Mouse (Mus musculus) forebrain, postnatal 0 days (tissue): ENCODE data around the gene Ccn2. TPM values are rescaled to one million over a fixed set of nuclear protein-coding genes. Genes with fewer than 3 reads are reported as not detected.
A peak's percentile ranks its signal among the peaks of the same experiment; 100 is the strongest.
"Not testable (repeated sequence)": the region's sequence is repeated elsewhere in the genome, so short reads cannot be mapped to it uniquely, and the experiment has no call there.

Source experiments
- ATAC-seq: fragments of 200-750 bp; cut with Nextera tagmentation; 2 replicates; pipeline ENCODE4 v1.8.0; 2017; ENCODE audit warnings: mild to moderate bottlenecking, moderate library complexity
- DNase-seq: peaks from one replicate; pipeline ENCODE4 v3.0.0-alpha.2; 2015
- H3K27ac ChIP-seq: fragments of 300-500 bp; sonication (generic); 2 replicates; pipeline ENCODE4 v1.5.1; 2014; ENCODE audit warnings: low read depth, mild to moderate bottlenecking, antibody characterized with exemption, low read length, moderate library complexity, mixed read lengths
- H3K27me3 ChIP-seq: fragments of 300-500 bp; sonication (generic); 2 replicates; pipeline ENCODE4 v1.6.1; 2014; ENCODE audit warnings: mild to moderate bottlenecking, low read length, mixed read lengths; ENCODE audit not compliant: insufficient read depth
- H3K36me3 ChIP-seq: fragments of 300-500 bp; sonication (generic); 2 replicates; pipeline ENCODE4 v1.6.1; 2014; ENCODE audit warnings: mild to moderate bottlenecking, moderate library complexity; ENCODE audit not compliant: insufficient read depth
- H3K4me1 ChIP-seq: fragments of 300-500 bp; sonication (generic); 2 replicates; pipeline ENCODE4 v1.6.1; 2014; ENCODE audit warnings: antibody characterized with exemption; ENCODE audit not compliant: insufficient read depth
- H3K4me2 ChIP-seq: fragments of 300-500 bp; sonication (generic); 2 replicates; pipeline ENCODE4 v1.6.1; 2014; ENCODE audit warnings: low read depth, mild to moderate bottlenecking, moderate library complexity
- H3K4me3 ChIP-seq: fragments of 300-500 bp; sonication (generic); 2 replicates; pipeline ENCODE4 v1.5.1; 2014; ENCODE audit warnings: low read depth, low read length, mixed read lengths
- H3K9ac ChIP-seq: fragments of 300-500 bp; sonication (generic); 2 replicates; pipeline ENCODE4 v1.6.1; 2014; ENCODE audit warnings: mild to moderate bottlenecking
- H3K9me3 ChIP-seq: fragments of 300-500 bp; sonication (generic); 2 replicates; pipeline ENCODE4 v1.6.1; 2016; ENCODE audit warnings: low read length
- CTCF ChIP-seq: sonication (generic); IDR thresholded peaks from 2 replicates; pipeline ENCODE4 v1.5.1; 2016; ENCODE audit warnings: antibody characterized with exemption, control low read depth, low read depth
- WGBS: fragments of 180-500 bp; shearing (Covaris S2); extraction: QIAGEN DNeasy Blood & Tissue Kit; methylation state at CpG from one replicate; pipeline ENCODE4 v1.1.7; 2014; 5-methylcytosine and 5-hydroxymethylcytosine counted together
- polyA plus RNA-seq: library from polyadenylated mRNA; unstranded; fragments of >200 nt; fragmentation: Nextera tagmentation; extraction: Ambion mirVana; gene quantifications from 2 replicates; pipeline ENCODE4 v1.2.1, GENCODE M21; 2015
- total RNA-seq: library from RNA; depleted of rRNA; stranded (reverse); fragments of >200 nt; gene quantifications from 2 replicates; pipeline ENCODE4 v1.2.3, GENCODE M21; 2014

The Ccn2 gene
- total and polyA plus RNA-seq, 2 experiments from 2014 or later = 4.4 to 13.7 TPM

DNA sequence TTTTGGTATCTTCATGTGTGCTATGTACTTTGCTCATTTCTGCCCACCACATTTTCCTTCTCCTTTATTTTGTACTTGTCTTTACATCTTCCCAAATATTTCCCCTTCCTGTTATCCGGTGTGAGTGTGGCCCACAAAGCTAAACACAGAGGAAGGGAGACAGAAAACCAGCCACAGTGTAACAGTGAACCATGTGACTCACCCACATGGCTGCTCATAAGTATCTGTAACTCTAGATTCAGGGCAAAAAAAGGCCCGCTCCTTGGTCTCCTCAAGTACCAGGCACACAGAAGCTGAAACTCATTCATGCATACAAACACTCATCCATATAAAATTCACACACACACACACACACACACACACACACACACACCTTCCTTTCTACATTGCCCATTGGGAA is 7.8 kb downstream of the Ccn2 start:
- DNase-seq (no peak), ATAC-seq (no peak)
- no peaks in the 10 kb centered on the region for H3K4me1 ChIP-seq
- no peak overlapping the region for H3K9ac ChIP-seq
- 85% methylated on average over 2 of the region's 2 CpGs for WGBS
- H3K36me3 ChIP-seq = no peaks in the 10 kb centered on the region
- H3K27me3 ChIP-seq = no peaks in the 10 kb centered on the region
- TF ChIP-seq CTCF = no peak
- no peak overlapping the region for H3K4me3 ChIP-seq
- no peak overlapping the region for H3K27ac ChIP-seq
- no peaks in the 10 kb centered on the region for H3K9me3 ChIP-seq
- H3K4me2 ChIP-seq = no peak overlapping the region

DNA sequence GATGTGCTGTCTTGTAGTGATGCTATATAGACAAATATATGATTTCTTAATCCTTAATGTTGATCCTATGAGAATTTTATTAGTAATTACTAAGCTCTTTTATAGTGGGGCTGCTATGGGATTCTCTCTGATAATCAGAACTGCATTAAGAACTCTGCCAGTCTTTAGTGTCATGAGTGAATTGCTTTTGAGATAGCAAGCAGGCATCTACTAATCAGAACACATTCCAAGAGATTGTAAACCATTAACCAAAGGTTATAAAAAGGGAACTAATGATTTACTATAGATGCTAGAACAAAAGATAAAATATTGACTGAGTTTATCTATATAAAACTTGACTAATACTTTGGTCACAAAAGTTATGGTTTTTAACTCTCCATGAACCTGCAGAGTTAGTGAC is 8.5 kb downstream of the Ccn2 start:
- TF ChIP-seq CTCF = no peak
- no peak for DNase-seq

DNA sequence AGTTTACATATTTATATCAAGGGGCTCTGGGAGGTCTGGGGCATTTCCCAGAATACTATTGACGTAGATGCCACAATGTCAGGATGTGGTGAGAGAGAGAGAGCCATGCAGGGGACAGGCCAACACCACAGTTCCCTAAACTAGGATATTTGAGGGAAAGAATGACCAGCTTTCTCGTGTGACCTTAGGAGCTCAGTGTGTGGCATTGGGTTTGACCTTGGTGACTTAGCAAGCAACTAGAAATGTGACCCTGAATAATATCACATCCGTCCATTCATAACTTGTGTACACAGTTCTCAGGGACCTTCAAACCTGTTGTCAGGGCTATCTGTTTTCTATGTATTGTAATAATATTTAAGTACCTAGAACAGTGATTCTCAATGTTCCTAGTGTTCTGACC is 13.9 kb downstream of the Ccn2 start:
- no peaks in the 10 kb centered on the region for H3K36me3 ChIP-seq
- no peak overlapping the region for H3K4me2 ChIP-seq
- no peaks in the 10 kb centered on the region for H3K27me3 ChIP-seq
- H3K9ac ChIP-seq = no peak overlapping the region
- H3K27ac ChIP-seq = no peak overlapping the region
- no peak for TF ChIP-seq CTCF
- no peaks in the 10 kb centered on the region for H3K4me1 ChIP-seq
- no peak for ATAC-seq
- WGBS = 88% methylated on average over 3 of the region's 3 CpGs
- no peak for DNase-seq
- no peak overlapping the region for H3K4me3 ChIP-seq
- H3K9me3 ChIP-seq = no peaks in the 10 kb centered on the region

More for the DNA sequence above, 8.5 kb downstream of the Ccn2 start:
- ATAC-seq = no peak
- Histone ChIP-seq H3K9me3 (no peaks in the 10 kb centered on the region), H3K27me3 (no peaks in the 10 kb centered on the region), H3K9ac (no peak overlapping the region), H3K27ac (no peak overlapping the region), H3K4me3 (no peak overlapping the region), H3K36me3 (no peaks in the 10 kb centered on the region), H3K4me1 (no peaks in the 10 kb centered on the region), H3K4me2 (no peak overlapping the region)

DNA sequence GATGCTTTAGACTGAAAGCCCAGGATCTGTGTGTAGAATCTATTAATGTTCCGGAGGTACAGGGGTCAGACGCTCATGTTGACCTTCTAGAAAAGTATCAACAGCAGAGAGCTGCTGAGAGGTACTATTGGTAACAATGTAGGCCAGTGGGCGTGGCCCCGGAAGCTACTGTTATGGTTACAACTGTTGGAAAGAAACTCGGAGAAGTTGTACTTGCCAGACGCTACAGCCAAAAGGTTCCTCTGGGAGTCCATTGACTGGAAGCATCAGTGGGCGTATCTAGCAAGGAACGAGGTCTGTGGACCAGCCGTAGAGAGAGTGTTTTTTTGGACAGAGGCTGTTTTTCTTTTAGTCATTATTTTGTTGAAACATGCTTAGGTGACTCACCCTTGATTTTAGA is 14.5 kb downstream of the Ccn2 start:
- H3K4me1 ChIP-seq = no peaks in the 10 kb centered on the region
- WGBS = 89% methylated on average over 9 of the region's 9 CpGs
- H3K9me3 ChIP-seq = no peaks in the 10 kb centered on the region
- no peak for TF ChIP-seq CTCF
- H3K9ac ChIP-seq = no peak overlapping the region
- H3K4me3 ChIP-seq = no peak overlapping the region
- H3K36me3 ChIP-seq = no peaks in the 10 kb centered on the region
- H3K27ac ChIP-seq = no peak overlapping the region
- no peaks in the 10 kb centered on the region for H3K27me3 ChIP-seq
- DNase-seq (no peak), ATAC-seq (no peak)
- H3K4me2 ChIP-seq = no peak overlapping the region

DNA sequence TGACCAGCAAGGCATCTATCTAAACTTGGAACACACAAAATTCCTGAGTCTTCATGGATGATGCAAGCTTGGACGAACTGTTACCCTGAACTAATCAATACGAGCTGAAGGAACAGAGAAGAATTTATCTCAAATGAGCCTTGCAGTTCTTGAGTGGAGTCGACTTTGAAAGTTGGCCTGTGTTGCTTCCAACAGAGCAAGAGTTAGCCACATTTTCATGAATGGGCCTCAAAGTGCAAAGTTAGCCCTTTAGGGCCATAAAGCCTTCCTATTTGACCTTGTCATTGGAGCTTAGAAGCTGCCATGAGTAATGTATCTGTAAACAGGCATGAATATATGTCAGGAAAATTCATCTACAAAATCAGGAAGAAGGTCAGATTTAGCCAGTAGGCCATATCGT is 19.5 kb downstream of the Ccn2 start:
- H3K4me3 ChIP-seq = no peak overlapping the region
- H3K9me3 ChIP-seq = no peaks in the 10 kb centered on the region
- H3K4me2 ChIP-seq = no peak overlapping the region
- ATAC-seq = no peak
- DNase-seq = no peak
- H3K9ac ChIP-seq = no peak overlapping the region
- H3K27ac ChIP-seq = no peak overlapping the region
- no peaks in the 10 kb centered on the region for H3K4me1 ChIP-seq
- no peaks in the 10 kb centered on the region for H3K36me3 ChIP-seq
- 92% methylated on average over 4 of the region's 4 CpGs for WGBS
- H3K27me3 ChIP-seq = no peaks in the 10 kb centered on the region
- no peak for TF ChIP-seq CTCF

DNA sequence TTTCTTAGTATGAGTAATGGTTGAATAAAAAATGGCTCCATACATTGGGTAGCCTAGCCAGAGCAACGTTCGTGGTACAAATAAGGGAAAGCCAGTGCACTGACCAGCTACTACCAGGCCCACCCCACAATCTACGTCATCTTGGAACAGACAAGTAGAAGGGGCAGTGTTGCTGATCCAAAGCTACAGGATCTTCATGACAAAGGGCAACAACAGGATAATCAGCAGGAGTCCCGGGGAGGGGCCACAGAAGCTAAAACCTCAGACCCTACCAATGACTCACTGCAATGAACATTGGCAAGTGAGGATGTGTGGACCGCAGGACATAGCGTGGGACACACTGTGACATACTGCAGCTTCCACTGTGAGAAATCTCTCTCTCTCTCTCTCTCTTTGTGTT is 20.6 kb downstream of the Ccn2 start:
- H3K9me3 ChIP-seq = no peaks in the 10 kb centered on the region
- H3K36me3 ChIP-seq = no peaks in the 10 kb centered on the region
- DNase-seq (no peak), ATAC-seq (no peak)
- H3K27ac ChIP-seq = no peak overlapping the region
- H3K4me3 ChIP-seq = no peak overlapping the region
- H3K27me3 ChIP-seq = no peaks in the 10 kb centered on the region
- no peak overlapping the region for H3K9ac ChIP-seq
- whole genome bisulfite sequencing = 85% methylated on average over 6 of the region's 6 CpGs
- no peak for TF ChIP-seq CTCF
- no peak overlapping the region for H3K4me2 ChIP-seq
- H3K4me1 ChIP-seq = no peaks in the 10 kb centered on the region

DNA sequence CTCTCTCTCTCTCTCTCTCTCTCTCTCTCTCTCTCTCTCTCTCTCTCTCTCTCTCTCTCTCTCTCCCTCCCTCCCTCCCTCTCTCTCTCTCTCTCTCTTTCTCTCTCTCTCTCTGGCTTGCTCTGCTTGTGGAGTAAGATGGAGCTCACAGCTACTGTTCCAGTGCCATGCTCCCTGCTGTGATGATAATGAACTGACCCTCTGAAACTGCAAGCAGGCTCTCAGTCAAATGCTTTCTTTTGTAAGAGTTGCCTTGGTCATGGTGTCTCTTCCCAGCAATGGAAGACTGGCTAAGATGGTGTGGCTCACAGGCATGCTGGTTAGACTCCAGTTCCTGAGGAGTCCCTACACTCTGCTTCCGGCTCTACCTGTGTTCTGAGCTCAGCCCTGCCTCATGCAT is 21.3 kb downstream of the Ccn2 start:
- ATAC-seq, H3K36me3 ChIP-seq, H3K9me3 ChIP-seq, H3K4me2 ChIP-seq, H3K9ac ChIP-seq, DNase-seq, H3K27ac ChIP-seq, H3K4me1 ChIP-seq, H3K4me3 ChIP-seq, H3K27me3 ChIP-seq: not testable (repeated sequence)
- WGBS = 97% methylated on average over 1 of the region's 1 CpGs

DNA sequence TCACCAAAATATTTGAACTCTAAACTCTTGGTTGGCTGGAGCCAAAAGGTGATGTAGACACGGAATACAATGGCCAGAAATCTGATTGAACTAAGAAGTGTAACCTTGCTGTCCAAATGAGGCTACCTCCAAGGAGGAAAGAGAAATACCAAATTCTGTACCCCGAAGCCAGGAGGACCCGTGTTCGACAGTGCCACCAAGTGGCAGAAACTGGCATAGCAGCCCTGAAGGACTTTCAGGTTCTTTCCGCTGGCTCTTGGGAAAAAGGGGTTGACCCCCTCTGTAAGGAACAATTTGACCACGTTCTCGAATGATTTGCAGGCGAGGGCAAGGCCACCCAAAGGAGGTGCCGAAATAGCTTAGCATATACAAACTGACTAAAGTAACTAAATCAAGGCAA is 26.3 kb downstream of the Ccn2 start:
- Histone ChIP-seq H3K27me3 (no peaks in the 10 kb centered on the region), H3K4me2 (no peak overlapping the region), H3K4me1 (no peaks in the 10 kb centered on the region), H3K9ac (no peak overlapping the region), H3K27ac (no peak overlapping the region), H3K9me3 (no peaks in the 10 kb centered on the region), H3K36me3 (no peaks in the 10 kb centered on the region), H3K4me3 (no peak overlapping the region)
- DNase-seq (peak; percentile 35), ATAC-seq (no peak)
- WGBS = 42% methylated on average over 9 of the region's 9 CpGs
- TF ChIP-seq CTCF = peak; percentile 70
